Mouse (Mus musculus) brain, embryonic 18.5 days (tissue): ENCODE measurements at regions not wholly inside any gene's neighbourhood (a gene's known extent, or its start where the extent isn't known, plus 50 kb on each side); places are given as distances from the start of the nearest gene placed in this dataset.

Experiments used
- DNase-seq: peaks from one replicate; pipeline ENCODE4 v3.0.0-alpha.2; 2012; ENCODE audit warnings: low read depth, low spot score

- no peak for DNase-seq
Measured at GRCm38 (mm10) chr3:150493433-150494045, 944.1 kb upstream of the Adgrl4 start.

- no peak for DNase-seq
Measured at GRCm38 (mm10) chr3:150530966-150531365, 906.7 kb upstream of the Adgrl4 start.

GRCm38 (mm10) chr3:150543118-150543517 is 894.6 kb upstream of the Adgrl4 start:
- no peak for DNase-seq

GRCm38 (mm10) chr3:150588474-150588873 is 849.2 kb upstream of the Adgrl4 start:
- DNase-seq, result no peak

GRCm38 (mm10) chr3:150590978-150591377 is 846.7 kb upstream of the Adgrl4 start:
- DNase-seq, result no peak

- DNase-seq, result no peak
Measured at GRCm38 (mm10) chr3:150603400-150604095, 834.1 kb upstream of the Adgrl4 start.

- peak; percentile 66 for DNase-seq
Measured at GRCm38 (mm10) chr3:150610681-150611101, 827.0 kb upstream of the Adgrl4 start.

GRCm38 (mm10) chr3:150637544-150637943 is 800.1 kb upstream of the Adgrl4 start:
- DNase-seq, result no peak

- no peak for DNase-seq
Measured at GRCm38 (mm10) chr3:150640004-150640676, 797.5 kb upstream of the Adgrl4 start.

GRCm38 (mm10) chr3:150648040-150648439 is 789.6 kb upstream of the Adgrl4 start:
- DNase-seq, result peak; percentile 6

- peak; percentile 12 for DNase-seq
Measured at GRCm38 (mm10) chr3:150649783-150650565, 787.7 kb upstream of the Adgrl4 start.

- no peak for DNase-seq
Measured at GRCm38 (mm10) chr3:150695751-150696150, 741.9 kb upstream of the Adgrl4 start.

GRCm38 (mm10) chr3:150699990-150700389 is 737.7 kb upstream of the Adgrl4 start:
- DNase-seq, result no peak
